Mouse (Mus musculus) heart, embryonic 12.5 days (tissue): Measurements from ENCODE around the gene Zfp872. TPM values are rescaled to one million over a fixed set of nuclear protein-coding genes. Genes with fewer than 3 reads are reported as not detected.
A peak's percentile ranks its signal among the peaks of the same experiment; 100 is the strongest.
"Not testable (repeated sequence)": the region's sequence is repeated elsewhere in the genome, so short reads cannot be mapped to it uniquely, and the experiment has no call there.

ENCODE experiments used
- ATAC-seq: fragments of 200-750 bp; cut with Nextera tagmentation; 2 replicates; pipeline ENCODE4 v1.8.0; 2017; ENCODE audit warnings: moderate TSS enrichment, moderate library complexity; ENCODE audit not compliant: insufficient number of reproducible peaks, low FRiP score
- H3K27ac ChIP-seq: fragments of 300-500 bp; sonication (generic); 2 replicates; pipeline ENCODE4 v1.5.1; 2016; ENCODE audit warnings: mild to moderate bottlenecking, moderate library complexity; ENCODE audit not compliant: poor library complexity, severe bottlenecking
- H3K27me3 ChIP-seq: fragments of 300-500 bp; sonication (generic); replicated peaks from 2 replicates; pipeline ENCODE4 v1.6.1; 2016; ENCODE audit warnings: mild to moderate bottlenecking, moderate library complexity
- H3K36me3 ChIP-seq: fragments of 300-500 bp; sonication (generic); 2 replicates; pipeline ENCODE4 v1.6.1; 2016; ENCODE audit warnings: mild to moderate bottlenecking, moderate library complexity
- H3K4me1 ChIP-seq: fragments of 300-500 bp; sonication (generic); replicated peaks from 2 replicates; pipeline ENCODE4 v1.6.1; 2016; ENCODE audit warnings: mild to moderate bottlenecking
- H3K4me2 ChIP-seq: fragments of 300-500 bp; sonication (generic); 2 replicates; pipeline ENCODE4 v1.6.1; 2016; ENCODE audit warnings: mild to moderate bottlenecking, moderate library complexity
- H3K4me3 ChIP-seq: fragments of 300-500 bp; sonication (generic); 2 replicates; pipeline ENCODE4 v1.5.1; 2016; ENCODE audit warnings: mild to moderate bottlenecking
- H3K9ac ChIP-seq: fragments of 300-500 bp; sonication (generic); 2 replicates; pipeline ENCODE4 v1.6.1; 2016; ENCODE audit warnings: mild to moderate bottlenecking, moderate library complexity
- H3K9me3 ChIP-seq: fragments of 300-500 bp; sonication (generic); replicated peaks from 2 replicates; pipeline ENCODE4 v1.6.1; 2016; ENCODE audit warnings: mild to moderate bottlenecking, moderate library complexity
- WGBS: fragments of 180-500 bp; shearing (Covaris S2); methylation state at CpG from one replicate; pipeline ENCODE4 v1.1.7; 2016; 5-methylcytosine and 5-hydroxymethylcytosine counted together
- polyA plus RNA-seq: library from polyadenylated mRNA; unstranded; fragments of >200 nt; fragmentation: Nextera tagmentation; extraction: Ambion mirVana; gene quantifications from 2 replicates; pipeline ENCODE4 v1.2.1, GENCODE M21; 2016

Zfp872 gene
- polyA plus RNA-seq, 1 experiment from 2014 or later, result 0.17 TPM

DNA sequence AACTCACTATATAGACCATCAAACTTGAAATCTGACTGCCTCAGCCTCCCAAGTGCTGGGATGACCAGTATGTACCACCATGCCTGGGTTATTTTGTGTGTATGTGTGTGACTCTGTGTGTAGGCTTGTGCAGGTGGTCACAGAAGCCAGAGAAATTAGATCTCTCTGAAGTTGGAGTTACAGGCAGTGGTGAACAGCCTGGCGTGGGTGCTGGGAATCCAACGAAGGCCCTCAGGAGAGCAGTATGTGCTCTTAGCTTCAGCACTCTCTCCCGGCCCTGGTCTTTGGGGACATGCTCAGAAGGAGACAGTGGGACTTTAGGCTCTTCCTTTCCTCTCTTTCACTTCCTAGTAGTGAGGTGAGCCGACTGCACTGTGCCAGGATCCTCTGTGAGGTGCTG is 15.6 kb upstream of the Zfp872 start:
- Histone ChIP-seq H3K27ac (no peak overlapping the region), H3K36me3 (no peaks in the 10 kb centered on the region), H3K27me3 (no peaks in the 10 kb centered on the region), H3K4me1 (no peaks in the 10 kb centered on the region), H3K4me2 (no peak overlapping the region), H3K4me3 (no peak overlapping the region), H3K9ac (no peak overlapping the region), H3K9me3 (peaks cover 20% of the 10 kb centered on the region)
- no peak for ATAC-seq
- WGBS, result 78% methylated on average over 4 of the region's 4 CpGs

- Histone ChIP-seq H3K27ac (no peak overlapping the region), H3K27me3 (no peaks in the 10 kb centered on the region), H3K4me3 (no peak overlapping the region), H3K4me2 (no peak overlapping the region), H3K9ac (no peak overlapping the region), H3K36me3 (peaks cover 3% of the 10 kb centered on the region; the same call in 1 of the 2 replicates), H3K9me3 (peaks cover 31% of the 10 kb centered on the region), H3K4me1 (no peaks in the 10 kb centered on the region)
- WGBS, result 32% methylated on average over 5 of the region's 5 CpGs
- ATAC-seq, result no peak
Measured at GRCm38 (mm10) chr9:22196412-22196811, 8.5 kb downstream of the Zfp872 start.

GRCm38 (mm10) chr9:22213785-22214194 is 25.9 kb downstream of the Zfp872 start:
- ATAC-seq, result no peak
- H3K9me3 ChIP-seq, result 0 out of 2 replicates have a peak, but pooled peaks cover 2% of the 10 kb centered on the region
- no peak overlapping the region for H3K4me3 ChIP-seq
- H3K27ac ChIP-seq, result no peak overlapping the region
- H3K4me2 ChIP-seq, result no peak overlapping the region
- no peak overlapping the region for H3K9ac ChIP-seq
- no peaks in the 10 kb centered on the region for H3K36me3 ChIP-seq
- 43% methylated on average over 2 of the region's 2 CpGs for WGBS
- no peaks in the 10 kb centered on the region for H3K4me1 ChIP-seq
- H3K27me3 ChIP-seq, result no peaks in the 10 kb centered on the region

DNA sequence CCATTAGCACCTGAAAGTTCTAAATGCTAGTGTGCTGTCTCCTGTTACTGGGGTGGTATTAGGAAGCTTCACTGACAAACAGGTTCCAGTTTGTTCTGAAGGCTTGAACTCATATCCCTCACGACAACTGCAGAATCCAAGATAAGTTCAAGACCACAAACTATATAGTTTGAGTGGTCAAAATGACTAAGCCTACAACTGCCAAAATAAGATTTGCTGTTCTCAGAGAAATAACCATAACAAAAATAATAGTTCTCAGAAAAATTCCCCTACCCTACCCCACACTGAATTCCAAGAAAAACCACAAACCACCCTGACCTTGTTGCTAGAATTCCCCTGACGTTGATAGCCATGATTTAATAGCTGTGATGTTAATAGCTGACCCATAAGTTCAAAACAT is 26.7 kb downstream of the Zfp872 start:
- H3K36me3 ChIP-seq, result no peaks in the 10 kb centered on the region
- 81% methylated on average over 2 of the region's 2 CpGs for WGBS
- no peak overlapping the region for H3K27ac ChIP-seq
- H3K9ac ChIP-seq, result no peak overlapping the region
- no peak overlapping the region for H3K4me2 ChIP-seq
- no peak for ATAC-seq
- H3K27me3 ChIP-seq, result no peaks in the 10 kb centered on the region
- H3K4me1 ChIP-seq, result no peaks in the 10 kb centered on the region
- no peak overlapping the region for H3K4me3 ChIP-seq
- H3K9me3 ChIP-seq, result 0 out of 2 replicates have a peak, but pooled peaks cover 2% of the 10 kb centered on the region

GRCm38 (mm10) chr9:22216705-22217104 is 28.8 kb downstream of the Zfp872 start:
- Histone ChIP-seq H3K36me3 (no peaks in the 10 kb centered on the region), H3K9me3 (0 out of 2 replicates have a peak, but pooled peaks cover 2% of the 10 kb centered on the region), H3K4me1 (no peaks in the 10 kb centered on the region), H3K4me2 (no peak overlapping the region), H3K27ac (no peak overlapping the region), H3K4me3 (no peak overlapping the region), H3K9ac (no peak overlapping the region), H3K27me3 (no peaks in the 10 kb centered on the region)
- WGBS, result 43% methylated on average over 3 of the region's 3 CpGs
- no peak for ATAC-seq

DNA sequence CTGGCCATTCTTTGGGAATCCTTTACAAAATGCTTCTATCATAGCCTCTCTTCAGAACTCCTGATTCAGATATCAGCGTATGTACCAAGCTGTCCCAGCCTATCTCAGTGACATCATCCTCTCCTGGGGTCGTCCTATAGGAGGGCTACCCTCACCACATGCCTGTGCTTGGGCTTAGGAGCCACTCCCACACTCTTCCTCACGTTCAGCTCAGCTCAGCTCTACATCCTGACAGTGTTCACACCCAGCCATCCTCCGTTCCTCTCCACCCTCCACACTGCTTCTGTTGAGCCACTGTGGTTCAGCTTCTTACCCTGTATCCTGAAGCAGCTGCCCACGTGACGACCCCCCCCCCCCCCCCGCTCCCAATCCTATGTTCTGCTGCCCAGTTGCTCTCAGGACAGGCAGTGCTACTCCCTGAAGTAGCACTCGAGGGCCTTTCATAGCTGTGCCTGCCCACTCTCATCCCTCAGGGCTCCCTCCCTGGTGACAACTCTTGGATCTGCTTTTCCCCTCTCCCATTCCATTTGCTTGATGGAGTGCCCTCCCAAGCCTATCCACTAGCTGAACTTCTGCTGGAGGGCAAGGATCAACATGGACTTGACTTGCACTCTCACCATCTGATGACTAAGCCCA is 30.1 kb downstream of the Zfp872 start:
- 0 out of 2 replicates have a peak, but pooled peaks cover 2% of the 10 kb centered on the region for H3K9me3 ChIP-seq
- H3K9ac ChIP-seq, result no peak overlapping the region
- H3K4me1 ChIP-seq, result no peaks in the 10 kb centered on the region
- H3K4me3 ChIP-seq, result no peak overlapping the region
- H3K27ac ChIP-seq, result no peak overlapping the region
- no peaks in the 10 kb centered on the region for H3K36me3 ChIP-seq
- no peak overlapping the region for H3K4me2 ChIP-seq
- 40% methylated on average over 8 of the region's 8 CpGs for WGBS
- no peaks in the 10 kb centered on the region for H3K27me3 ChIP-seq
- ATAC-seq, result no peak

DNA sequence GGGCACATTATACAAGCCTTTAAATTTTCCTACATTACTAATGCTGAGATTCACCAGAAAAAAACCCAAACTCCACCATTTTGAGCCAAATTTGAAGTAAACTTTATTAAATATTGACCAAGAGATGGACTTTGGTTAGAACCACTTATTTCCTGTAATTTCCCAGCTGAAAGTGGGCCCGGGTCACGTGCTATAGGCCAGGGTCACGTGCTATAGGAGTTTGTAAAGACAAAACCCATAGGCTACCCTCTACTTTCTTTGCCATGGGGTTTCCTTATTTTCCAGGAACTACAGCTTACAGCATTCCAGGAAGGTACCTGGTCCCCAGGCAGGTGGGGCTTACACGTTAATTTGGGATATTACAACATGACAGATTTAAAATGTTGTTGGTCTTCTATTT is 36.2 kb downstream of the Zfp872 start:
- no peak for ATAC-seq
- Histone ChIP-seq H3K36me3 (peaks cover 4% of the 10 kb centered on the region; the same call in 1 of the 2 replicates), H3K4me3 (no peak overlapping the region), H3K4me2 (no peak overlapping the region), H3K4me1 (peaks cover 8% of the 10 kb centered on the region; the same call in 1 of the 2 replicates), H3K27ac (no peak overlapping the region), H3K27me3 (no peaks in the 10 kb centered on the region), H3K9ac (no peak overlapping the region), H3K9me3 (no peaks in the 10 kb centered on the region)
- 91% methylated on average over 4 of the region's 4 CpGs for WGBS

DNA sequence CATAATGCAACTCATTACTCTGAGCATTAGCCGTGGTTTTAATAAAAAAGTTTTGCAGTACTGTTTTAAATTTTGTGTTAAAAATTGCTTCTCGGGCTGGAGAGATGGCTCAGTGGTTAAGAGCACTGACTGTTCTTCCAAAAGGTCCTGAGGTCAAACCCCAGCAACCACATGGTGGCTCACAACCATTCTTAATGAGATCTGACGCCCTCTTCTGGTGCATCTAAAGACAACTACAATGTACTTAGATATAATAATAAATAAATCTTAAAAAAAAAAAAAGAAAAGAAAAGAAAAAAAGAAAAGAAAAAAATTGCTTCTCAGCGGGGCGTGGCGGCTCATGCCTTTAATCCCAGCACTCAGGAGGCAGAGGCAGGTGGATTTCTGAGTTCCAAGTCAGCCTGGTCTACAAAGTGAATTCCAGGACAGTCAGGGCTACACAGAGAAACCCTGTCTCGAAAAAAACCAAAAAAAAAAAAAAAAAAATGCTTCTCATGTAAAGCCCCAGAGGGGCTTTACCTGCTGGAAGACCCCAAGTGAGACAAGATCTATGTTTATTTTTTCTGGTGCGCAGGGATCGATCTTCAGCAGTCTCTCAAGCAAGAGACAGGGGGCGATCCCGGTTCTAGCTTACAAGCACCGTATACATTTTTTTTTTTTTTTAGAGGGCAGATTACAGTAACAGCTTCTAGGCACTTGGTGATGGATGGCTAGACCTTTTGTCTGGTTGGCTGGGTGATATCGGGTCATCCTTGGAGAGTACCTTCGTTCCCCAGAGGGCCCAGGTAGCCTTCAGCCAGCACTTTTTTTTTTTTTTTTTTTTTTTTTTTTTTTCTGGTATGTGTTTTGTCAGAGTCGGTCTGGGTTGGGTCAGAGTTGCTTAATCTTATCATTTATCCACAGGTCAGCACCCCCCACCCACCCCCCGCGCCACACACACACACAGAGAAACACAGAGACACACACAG is 36.9 kb downstream of the Zfp872 start:
- Histone ChIP-seq H3K27ac (peak overlapping the region; percentile 96; the same call in 1 of the 2 replicates), H3K4me2 (peak overlapping the region; percentile 87), H3K4me3 (peak overlapping the region; percentile 89), H3K36me3 (peaks cover 4% of the 10 kb centered on the region; the same call in 1 of the 2 replicates), H3K9ac (0 out of 2 replicates have a peak overlapping the region, but pooled peaks have one; percentile 47), H3K4me1 (peaks cover 8% of the 10 kb centered on the region; the same call in 1 of the 2 replicates), H3K9me3 (no peaks in the 10 kb centered on the region), H3K27me3 (no peaks in the 10 kb centered on the region)
- ATAC-seq, result 0 out of 2 replicates have a peak, but pooled peaks have one; percentile 5
- WGBS, result 23% methylated on average over 16 of the region's 17 CpGs

DNA sequence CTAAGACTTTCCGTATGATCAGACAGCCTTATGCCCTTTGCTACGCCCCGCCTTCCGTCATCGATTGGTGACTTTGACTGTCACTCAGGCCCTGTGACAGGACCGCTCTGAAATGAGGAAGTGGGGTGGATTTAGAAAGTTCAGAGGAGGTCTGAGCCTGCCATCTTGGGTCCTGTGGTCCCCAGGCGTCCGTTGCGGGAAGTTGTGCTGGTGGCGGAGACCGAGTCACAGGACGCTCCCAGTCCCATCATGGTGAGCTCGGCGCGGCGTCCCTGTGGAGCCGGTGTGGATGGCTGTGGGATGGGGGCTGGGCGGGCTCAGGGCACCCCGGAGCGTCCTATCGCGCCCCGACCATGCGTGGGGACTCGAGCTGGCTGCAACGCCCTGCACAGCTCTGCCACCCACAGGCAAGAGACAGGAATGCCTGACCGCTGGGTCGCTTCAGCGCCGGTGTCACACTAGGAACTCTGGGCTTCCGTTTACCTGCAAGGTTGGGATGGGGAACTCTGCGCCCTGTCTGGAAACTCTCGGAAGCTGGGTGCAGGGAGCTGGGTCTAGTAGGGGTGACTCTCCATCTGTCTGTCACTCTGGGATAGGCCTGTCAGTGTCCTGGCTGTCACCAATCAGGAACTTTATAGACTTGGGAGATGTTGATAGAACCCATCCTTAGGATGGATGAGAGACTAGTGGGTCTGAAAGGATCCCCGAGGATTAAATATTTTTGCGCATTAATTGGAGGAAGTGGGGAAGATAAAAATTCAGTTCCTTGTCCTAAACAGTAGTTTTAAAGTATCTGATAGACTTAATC is 37.9 kb downstream of the Zfp872 start, which contains the start of gene Zfp809:
Zfp809 (plus strand) TSS at position 134 of the 808 bp plus-strand sequence.
- Histone ChIP-seq H3K36me3 (peaks cover 4% of the 10 kb centered on the region; the same call in 1 of the 2 replicates), H3K4me2 (peak within 1 kb of the TSS; percentile 87), H3K27me3 (no peaks in the 10 kb centered on the region), H3K9ac (peak within 1 kb of the TSS; percentile 89), H3K4me1 (peaks cover 8% of the 10 kb centered on the region; the same call in 1 of the 2 replicates), H3K9me3 (no peaks in the 10 kb centered on the region), H3K27ac (peak within 1 kb of the TSS; percentile 96), H3K4me3 (peak within 1 kb of the TSS; percentile 89)
- whole genome bisulfite sequencing, result under 1% methylated on average over 35 of the region's 35 CpGs
- peak; percentile 98 for ATAC-seq

- peak overlapping the region; percentile 89 for H3K4me3 ChIP-seq
- peak overlapping the region; percentile 87 for H3K4me2 ChIP-seq
- peak overlapping the region; percentile 96 for H3K27ac ChIP-seq
- peaks cover 10% of the 10 kb centered on the region for H3K4me1 ChIP-seq
- not testable (repeated sequence) for H3K9me3 ChIP-seq, ATAC-seq, H3K36me3 ChIP-seq, H3K27me3 ChIP-seq
- 50% methylated on average over 7 of the region's 7 CpGs for WGBS
- H3K9ac ChIP-seq, result peak overlapping the region; percentile 89; the same call in 1 of the 2 replicates
Measured at GRCm38 (mm10) chr9:22226389-22226673, 38.4 kb downstream of the Zfp872 start.
